Mouse (Mus musculus): ENCODE measurements at regions not wholly inside any gene's neighbourhood (a gene's known extent, or its start where the extent isn't known, plus 50 kb on each side); places are given as distances from the start of the nearest gene placed in this dataset.

GRCm38 (mm10) chr10:118796512-118796911, 73.5 kb downstream of the Dyrk2 start:
- no peak for ATAC-seq (ENCODE audit: insufficient number of reproducible peaks, insufficient read depth, low FRiP score, low TSS enrichment, low read depth)
- Histone ChIP-seq H3K4me2 (no peak overlapping the region), H3K27me3 (no peaks in the 10 kb centered on the region), H3K36me3 (no peaks in the 10 kb centered on the region), H3K4me3 (replicated peaks) (no peak overlapping the region), H3K9ac (replicated peaks) (no peak overlapping the region), H3K9me3 (no peaks in the 10 kb centered on the region), H3K4me1 (replicated peaks) (0 out of 2 replicates have a peak, but pooled peaks cover 7% of the 10 kb centered on the region), H3K27ac (no peak overlapping the region)
- 84% methylated on average over 7 of the region's 7 CpGs for WGBS

GRCm38 (mm10) chr10:118797256-118797655, 72.8 kb downstream of the Dyrk2 start:
- 86% methylated on average over 5 of the region's 5 CpGs for WGBS
- Histone ChIP-seq H3K4me2 (no peak overlapping the region), H3K27ac (no peak overlapping the region), H3K36me3 (no peaks in the 10 kb centered on the region), H3K4me3 (replicated peaks) (no peak overlapping the region), H3K4me1 (replicated peaks) (0 out of 2 replicates have a peak, but pooled peaks cover 7% of the 10 kb centered on the region), H3K9me3 (no peaks in the 10 kb centered on the region), H3K27me3 (no peaks in the 10 kb centered on the region), H3K9ac (replicated peaks) (no peak overlapping the region)
- no peak for ATAC-seq (ENCODE audit: insufficient number of reproducible peaks, insufficient read depth, low FRiP score, low TSS enrichment, low read depth)

GRCm38 (mm10) chr10:118799767-118800166, 70.2 kb downstream of the Dyrk2 start:
- no peak for ATAC-seq (ENCODE audit: insufficient number of reproducible peaks, insufficient read depth, low FRiP score, low TSS enrichment, low read depth)
- Histone ChIP-seq H3K4me2 (no peak overlapping the region), H3K9me3 (no peaks in the 10 kb centered on the region), H3K27ac (no peak overlapping the region), H3K4me1 (replicated peaks) (peaks cover 12% of the 10 kb centered on the region; the same call in 1 of the 2 replicates), H3K36me3 (no peaks in the 10 kb centered on the region), H3K9ac (replicated peaks) (no peak overlapping the region), H3K27me3 (no peaks in the 10 kb centered on the region), H3K4me3 (replicated peaks) (no peak overlapping the region)
- 93% methylated on average over 8 of the region's 8 CpGs for WGBS

- H3K9me3 ChIP-seq, result no peaks in the 10 kb centered on the region
- ATAC-seq (ENCODE audit: insufficient number of reproducible peaks, insufficient read depth, low FRiP score, low TSS enrichment, low read depth), result no peak
- no peak overlapping the region for H3K4me2 ChIP-seq
- H3K27me3 ChIP-seq, result no peaks in the 10 kb centered on the region
- peaks cover 13% of the 10 kb centered on the region for H3K4me1 ChIP-seq (replicated peaks)
- H3K4me3 ChIP-seq (replicated peaks), result no peak overlapping the region
- no peak overlapping the region for H3K9ac ChIP-seq (replicated peaks)
- H3K27ac ChIP-seq, result no peak overlapping the region
- WGBS, result 88% methylated on average over 20 of the region's 20 CpGs
- H3K36me3 ChIP-seq, result no peaks in the 10 kb centered on the region
Observed at GRCm38 (mm10) chr10:118803922-118804557, 66.0 kb downstream of the Dyrk2 start.

GRCm38 (mm10) chr10:118804574-118804973, 65.4 kb downstream of the Dyrk2 start:
- no peaks in the 10 kb centered on the region for H3K36me3 ChIP-seq
- 57% methylated on average over 5 of the region's 5 CpGs for WGBS
- ATAC-seq (ENCODE audit: insufficient number of reproducible peaks, insufficient read depth, low FRiP score, low TSS enrichment, low read depth), result no peak
- peaks cover 13% of the 10 kb centered on the region for H3K4me1 ChIP-seq (replicated peaks)
- H3K4me2 ChIP-seq, result no peak overlapping the region
- H3K4me3 ChIP-seq (replicated peaks), result no peak overlapping the region
- no peaks in the 10 kb centered on the region for H3K27me3 ChIP-seq
- H3K9me3 ChIP-seq, result no peaks in the 10 kb centered on the region
- no peak overlapping the region for H3K27ac ChIP-seq
- H3K9ac ChIP-seq (replicated peaks), result no peak overlapping the region

All from limb, embryonic 12.5 days (tissue).